Mouse (Mus musculus) lung, postnatal 0 days (tissue): ENCODE data around the gene Adrm1.

Source experiments
- CTCF ChIP-seq: IDR thresholded peaks from 2 replicates; pipeline ENCODE4 v1.5.1; 2016; ENCODE audit warnings: antibody characterized with exemption, mild to moderate bottlenecking
- EP300 ChIP-seq: IDR thresholded peaks from 2 replicates; pipeline ENCODE4 v1.6.1; 2016; ENCODE audit warnings: antibody characterized with exemption, mild to moderate bottlenecking, control low read depth

DNA sequence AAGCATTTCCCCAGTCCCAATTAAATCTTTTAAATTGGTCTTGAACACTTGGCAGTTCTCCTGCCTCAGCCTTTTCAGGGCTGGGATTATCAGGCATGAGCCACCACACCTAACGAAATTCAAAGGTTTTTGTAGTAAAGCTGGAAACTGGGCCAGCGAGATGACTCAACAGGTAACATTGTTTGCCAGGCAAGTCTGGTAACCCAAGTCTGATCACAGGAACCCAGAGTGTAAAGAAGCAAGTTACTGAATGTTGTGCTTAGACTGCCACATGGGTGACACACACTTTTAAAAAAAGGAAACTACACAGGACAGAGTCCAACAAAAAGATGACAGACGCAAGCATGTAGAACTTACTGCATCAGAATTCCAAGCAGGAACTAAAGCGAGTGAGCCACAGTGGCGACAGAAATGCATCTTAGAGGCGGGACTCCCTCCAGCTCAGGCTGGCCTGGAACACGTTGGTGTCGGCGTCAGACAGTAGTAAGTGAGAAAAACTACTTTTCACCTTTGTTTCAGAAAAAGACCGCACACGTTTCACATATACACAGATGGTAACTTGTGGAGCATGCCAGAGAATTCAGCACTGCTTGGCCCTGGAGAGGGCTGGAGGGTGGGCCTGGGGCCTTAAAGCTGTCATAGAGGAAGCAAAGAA lies 1.0 kb upstream of the Adrm1 start:
- TF ChIP-seq CTCF = no peak
- TF ChIP-seq EP300 = no peak
